Mouse (Mus musculus): Measurements from ENCODE around the gene Prr23a1.

Gene Prr23a1

GRCm38 (mm10) chr9:98842117-98842516 is at the start of gene Prr23a1:
Gene Prr23a1 (plus strand): TSS chr9:98842503.
- no peak for DNase-seq (ENCODE audit: low spot score)

GRCm38 (mm10) chr9:98799021-98799420 is 43.3 kb upstream of the Prr23a1 start:
- no peak for DNase-seq (ENCODE audit: low spot score)

- DNase-seq (ENCODE audit: low spot score) = no peak
Measured at GRCm38 (mm10) chr9:98803971-98804370, 38.3 kb upstream of the Prr23a1 start.

- peak; percentile 43 for DNase-seq (ENCODE audit: low spot score)
Measured at GRCm38 (mm10) chr9:98805511-98805910, 36.8 kb upstream of the Prr23a1 start.

GRCm38 (mm10) chr9:98805934-98806333 is 36.4 kb upstream of the Prr23a1 start:
- no peak for DNase-seq (ENCODE audit: low spot score)

- DNase-seq (ENCODE audit: low spot score) = no peak
Measured at GRCm38 (mm10) chr9:98807631-98808030, 34.7 kb upstream of the Prr23a1 start.

- DNase-seq (ENCODE audit: low spot score) = peak; percentile 55
Measured at GRCm38 (mm10) chr9:98809526-98809925, 32.8 kb upstream of the Prr23a1 start.

GRCm38 (mm10) chr9:98816066-98816465 is 26.2 kb upstream of the Prr23a1 start:
- peak; percentile 48 for DNase-seq (ENCODE audit: low spot score)

- peak; percentile 33 for DNase-seq (ENCODE audit: low spot score)
Measured at GRCm38 (mm10) chr9:98817592-98817991, 24.7 kb upstream of the Prr23a1 start.

- peak; percentile 68 for DNase-seq (ENCODE audit: low spot score)
Measured at GRCm38 (mm10) chr9:98818971-98819370, 23.3 kb upstream of the Prr23a1 start.

GRCm38 (mm10) chr9:98819481-98819880 is 22.8 kb upstream of the Prr23a1 start:
- DNase-seq (ENCODE audit: low spot score) = no peak

GRCm38 (mm10) chr9:98820461-98820860 is 21.8 kb upstream of the Prr23a1 start:
- no peak for DNase-seq (ENCODE audit: low spot score)

GRCm38 (mm10) chr9:98821067-98821466 is 21.2 kb upstream of the Prr23a1 start:
- DNase-seq (ENCODE audit: low spot score) = no peak

- no peak for DNase-seq (ENCODE audit: low spot score)
Measured at GRCm38 (mm10) chr9:98823805-98824204, 18.5 kb upstream of the Prr23a1 start.

GRCm38 (mm10) chr9:98829508-98829907 is 12.8 kb upstream of the Prr23a1 start:
- DNase-seq (ENCODE audit: low spot score) = no peak

GRCm38 (mm10) chr9:98837537-98838074 is 4.7 kb upstream of the Prr23a1 start:
- DNase-seq (ENCODE audit: low spot score) = no peak

GRCm38 (mm10) chr9:98856210-98856609 is 13.9 kb downstream of the Prr23a1 start, which contains the start of gene Prr23a2:
Gene Prr23a2 (plus strand): TSS chr9:98856494.
- DNase-seq (ENCODE audit: low spot score) = no peak

- no peak for DNase-seq (ENCODE audit: low spot score)
Measured at GRCm38 (mm10) chr9:98863463-98863862, 21.2 kb downstream of the Prr23a1 start.

- no peak for DNase-seq (ENCODE audit: low spot score)
Measured at GRCm38 (mm10) chr9:98864571-98864970, 22.3 kb downstream of the Prr23a1 start, which contains the start of gene Prr23a3. Gene Prr23a3 (plus strand): TSS chr9:98864767.
